Mouse (Mus musculus) spleen, postnatal 4 days (tissue): Measurements from ENCODE around the gene Cckbr.

ENCODE experiments used
- DNase-seq, 2 experiments: peaks; one replicate each; pipeline ENCODE4 v3.0.0; 2022; ENCODE audit warnings: low spot score in 2 of 2

Cckbr gene

DNA sequence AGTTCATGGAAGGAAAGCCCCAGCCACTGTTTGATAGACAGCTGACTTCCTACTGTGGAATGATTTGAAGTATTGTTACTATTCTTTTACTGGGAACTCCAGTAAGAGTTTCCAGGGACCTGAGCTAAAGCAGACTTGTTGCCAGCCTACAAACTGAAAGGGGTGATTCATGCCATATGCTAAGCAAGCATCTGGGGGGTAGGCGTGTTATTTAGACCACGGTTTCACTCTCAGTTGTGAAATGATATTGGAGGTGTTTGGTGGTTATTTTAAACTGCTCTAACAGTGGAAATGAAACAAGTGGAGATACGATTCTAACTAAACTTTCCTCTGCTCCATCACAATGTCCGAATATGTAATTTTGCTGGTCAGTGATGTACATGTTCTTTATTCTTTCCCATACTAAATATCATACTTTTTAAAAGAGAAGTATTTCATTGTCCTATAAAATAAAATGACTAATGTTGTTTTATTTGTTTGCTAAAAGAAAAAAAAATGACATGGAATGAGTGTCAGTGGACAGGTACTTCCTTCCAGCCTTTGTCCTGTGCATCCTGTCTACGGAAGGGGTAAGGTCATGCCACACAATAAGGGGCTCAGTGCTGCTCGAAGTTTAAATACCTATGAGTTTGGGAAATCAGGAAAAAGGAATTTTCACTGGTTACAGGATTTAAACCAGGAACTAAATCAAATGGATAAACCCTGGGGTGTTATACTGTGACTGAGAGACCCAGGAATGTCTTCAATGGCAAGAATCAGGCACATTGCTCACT is 61.8 kb downstream of the Cckbr start:
- no peak for DNase-seq

DNA sequence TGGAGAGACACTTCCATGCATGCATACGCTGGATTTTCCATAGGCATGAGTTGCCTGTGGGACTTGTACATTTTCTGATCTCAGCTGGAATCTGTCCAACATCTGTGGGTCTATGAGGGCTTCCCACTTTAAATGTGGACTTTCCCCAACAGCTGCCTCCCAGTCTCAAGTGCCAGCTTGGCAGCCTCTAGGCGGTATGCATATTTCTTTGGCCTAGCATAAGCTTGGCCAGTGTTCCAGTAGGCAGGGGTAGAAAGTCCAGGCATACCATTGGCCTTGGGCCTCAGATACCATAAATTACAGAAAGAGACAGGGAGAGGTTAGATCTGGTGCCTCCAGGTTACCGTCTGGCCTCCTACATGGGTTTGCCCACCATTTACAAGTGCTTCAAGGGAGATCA is 72.3 kb downstream of the Cckbr start:
- no peak for DNase-seq

DNA sequence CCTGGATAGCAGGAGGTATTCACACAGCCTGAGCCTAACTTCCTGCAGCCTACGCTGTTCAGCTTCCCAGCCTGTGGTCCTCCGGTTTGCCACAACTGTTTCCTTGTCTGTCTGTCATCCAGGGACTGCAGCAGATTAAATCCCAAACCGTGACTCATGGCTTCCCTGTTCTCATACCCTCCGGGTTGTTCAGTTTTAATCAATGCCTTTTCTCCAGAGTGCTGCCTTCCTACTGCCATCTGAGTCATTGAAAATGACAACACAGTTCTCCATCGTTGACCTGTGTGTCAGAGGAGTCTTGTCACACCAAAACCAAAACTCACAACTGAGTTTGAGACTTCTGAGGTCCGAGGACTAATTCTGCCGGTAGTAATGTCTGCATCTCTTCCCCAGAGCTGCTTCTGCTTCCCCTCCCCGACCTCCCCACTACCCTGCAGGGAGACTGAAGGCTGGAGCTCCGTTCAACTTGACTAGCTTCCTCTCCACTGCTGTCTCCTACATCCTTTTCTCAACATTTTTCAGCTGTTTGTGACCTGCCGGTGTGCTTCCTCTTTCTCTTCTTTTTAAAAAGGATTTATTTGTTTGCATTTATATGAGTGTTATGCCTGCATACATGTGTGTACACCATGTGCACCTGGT is 73.4 kb downstream of the Cckbr start:
- DNase-seq: no peak

- no peak for DNase-seq
Observed at GRCm38 (mm10) chr7:105499676-105500075, 74.1 kb downstream of the Cckbr start.

GRCm38 (mm10) chr7:105501984-105502383 is 76.5 kb downstream of the Cckbr start:
- DNase-seq: no peak

GRCm38 (mm10) chr7:105507257-105507656 is 81.7 kb downstream of the Cckbr start:
- DNase-seq: no peak

- DNase-seq: no peak
Observed at GRCm38 (mm10) chr7:105510143-105510542, 84.6 kb downstream of the Cckbr start.

GRCm38 (mm10) chr7:105513845-105514291 is 88.3 kb downstream of the Cckbr start:
- no peak for DNase-seq

DNA sequence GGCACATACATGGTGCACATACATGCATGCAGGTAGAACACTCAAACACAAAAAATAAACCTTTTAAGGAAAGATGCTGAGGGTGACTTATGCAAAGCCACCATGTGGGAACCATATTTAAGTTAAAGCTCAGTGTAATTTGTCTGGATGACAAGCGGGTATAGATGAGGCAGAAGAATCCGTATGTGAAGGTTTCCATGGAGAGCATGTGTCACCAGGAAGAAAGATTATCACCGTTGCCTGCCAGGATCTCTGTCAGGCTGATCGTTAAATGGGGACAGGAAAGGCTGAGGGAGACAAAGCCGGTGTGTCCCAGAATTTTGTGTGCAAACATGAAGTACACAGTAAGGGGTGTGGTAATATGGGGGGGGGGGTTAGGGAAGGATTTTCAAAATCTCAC is 89.0 kb downstream of the Cckbr start:
- DNase-seq: no peak

DNA sequence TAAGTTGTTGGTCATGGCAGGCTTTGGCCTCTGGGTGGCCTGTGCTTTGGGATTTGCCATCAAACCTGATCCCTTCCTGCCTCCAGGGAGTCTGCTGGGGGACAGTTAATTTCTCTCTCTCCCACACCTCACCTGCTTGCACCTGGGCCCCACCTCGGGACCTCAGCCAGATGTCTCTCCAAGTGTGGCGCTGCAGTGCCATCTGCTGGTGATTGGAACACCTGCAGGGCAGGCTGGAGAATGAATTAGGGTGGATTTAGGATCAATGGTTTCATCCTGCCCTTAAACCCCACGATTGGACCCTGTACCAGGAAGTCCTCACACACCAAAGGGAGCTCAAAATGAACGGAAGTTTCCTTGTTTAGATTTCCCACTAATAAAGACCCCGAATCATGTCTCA is 89.6 kb downstream of the Cckbr start:
- peak; percentile 40 to 76 for DNase-seq

DNA sequence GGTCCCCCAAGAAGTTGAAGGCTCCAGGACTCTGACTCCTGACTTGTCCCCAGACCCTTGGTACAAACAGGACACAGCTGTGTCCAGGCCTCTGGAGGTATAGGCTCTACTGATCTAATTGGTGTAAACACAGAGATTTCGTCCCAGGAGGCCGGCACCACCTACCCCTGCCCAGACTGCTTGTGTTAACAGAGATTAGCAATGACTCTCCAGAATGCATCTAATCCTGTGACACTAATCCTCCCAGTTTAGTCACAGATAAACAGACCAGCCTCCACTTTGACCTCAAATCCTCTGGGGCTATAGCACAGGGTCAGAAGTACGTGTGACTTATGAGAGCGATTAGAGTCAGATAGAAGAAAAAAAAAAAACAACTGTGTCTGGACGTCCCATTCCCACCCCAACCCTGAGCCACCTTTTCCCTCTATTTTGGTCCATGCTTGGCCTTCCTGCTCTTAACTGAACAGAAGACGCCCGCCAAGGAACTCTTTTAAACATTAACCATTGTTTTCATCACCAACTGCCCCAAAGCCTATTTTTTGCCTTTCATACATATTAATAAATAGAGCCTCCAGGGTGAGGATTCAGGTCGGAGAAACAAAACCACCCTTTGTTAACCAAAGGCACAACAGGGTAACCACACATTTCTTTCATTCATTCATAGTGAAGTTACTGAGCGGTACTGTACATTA is 91.3 kb downstream of the Cckbr start:
- DNase-seq: no peak

DNA sequence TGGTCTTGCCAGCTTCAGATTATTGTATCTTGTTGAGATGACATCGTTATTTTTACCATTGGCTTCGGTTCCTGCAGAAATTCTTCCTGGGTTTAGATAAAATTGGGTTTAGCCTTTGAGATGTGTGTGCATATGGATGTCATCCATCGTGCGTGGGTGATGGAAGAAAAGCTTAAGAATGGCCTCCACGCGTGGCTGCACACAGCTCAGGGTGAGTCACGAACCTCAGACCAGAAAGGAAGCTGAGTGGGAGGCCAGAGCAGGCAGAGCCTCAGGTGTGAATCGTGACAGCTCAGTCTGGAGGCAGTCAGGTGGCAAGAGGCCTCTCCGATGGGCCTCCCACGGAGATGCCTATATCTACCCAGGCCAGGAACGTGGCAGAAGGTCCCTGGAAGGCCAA is 93.8 kb downstream of the Cckbr start:
- DNase-seq: no peak

- DNase-seq: no peak
Observed at GRCm38 (mm10) chr7:105519771-105520170, 94.2 kb downstream of the Cckbr start.

DNA sequence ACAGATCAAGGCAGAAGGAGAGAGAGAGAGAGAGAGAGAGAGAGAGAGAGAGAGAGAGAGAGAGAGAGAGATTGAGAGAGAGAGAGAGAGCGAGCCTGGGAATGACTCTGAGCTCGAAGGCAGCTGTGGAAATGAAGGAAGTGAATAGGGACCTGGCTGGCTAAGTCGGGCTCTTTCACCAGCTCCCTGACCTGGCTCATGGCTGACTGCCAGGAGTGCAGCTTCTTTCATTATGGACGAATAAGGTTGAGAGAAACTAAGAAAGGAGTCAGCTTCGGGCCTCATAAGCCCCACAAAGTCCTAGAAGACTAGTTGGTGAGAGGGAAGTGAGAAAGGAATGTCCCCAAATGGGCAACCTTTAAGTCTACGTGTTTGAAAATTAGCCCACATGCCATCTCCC is 94.7 kb downstream of the Cckbr start:
- no peak for DNase-seq
